Mouse (Mus musculus): ENCODE data around the gene Ccn5. TPM values are rescaled to one million over a fixed set of nuclear protein-coding genes. Genes with fewer than 3 reads are reported as not detected.
A peak's percentile ranks its signal among the peaks of the same experiment; 100 is the strongest.

Ccn5 gene
- 0.23 and 0.39 TPM in 2 replicates for polyA plus RNA-seq (2015; fragmentation: Nextera tagmentation; extraction: Ambion mirVana)

DNA sequence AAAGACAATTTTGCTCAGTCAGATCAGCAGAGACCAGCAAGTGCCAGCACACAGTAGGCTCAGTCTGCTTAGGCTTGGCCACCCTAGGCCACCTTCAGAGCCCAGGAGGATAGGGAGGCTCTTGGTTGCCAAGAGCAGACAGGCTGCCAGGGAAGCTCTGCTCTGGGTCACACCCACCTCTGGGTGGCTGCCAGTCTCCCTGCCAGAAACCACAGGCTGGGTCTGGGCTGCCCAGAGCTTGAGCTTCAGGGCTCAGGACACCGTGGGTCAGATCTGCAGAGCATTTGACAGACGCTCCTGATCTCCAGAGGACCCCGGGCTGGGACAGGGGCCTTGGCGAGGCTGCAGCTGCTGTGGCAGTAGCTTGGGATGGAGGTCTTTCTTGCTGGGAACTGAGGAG lies at the start of gene Ccn5:
TSS of gene Ccn5 (plus strand) at position 255 of the 400 bp plus-strand sequence.
- no peaks in the 10 kb centered on the region for H3K36me3 ChIP-seq (ENCODE audit: insufficient read depth, low read length)
- H3K27me3 ChIP-seq (ENCODE audit: insufficient read depth, low read length), result no peaks in the 10 kb centered on the region
- WGBS, result 68% methylated on average over 4 of the region's 4 CpGs
- no peaks in the 10 kb centered on the region for H3K9me3 ChIP-seq (ENCODE audit: low read length)
- H3K4me3 ChIP-seq (ENCODE audit: low read length), result no peak within 1 kb of the TSS
- no peak within 1 kb of the TSS for H3K9ac ChIP-seq (replicated peaks; ENCODE audit: low read length)
- H3K4me1 ChIP-seq (ENCODE audit: insufficient read depth, low read length), result peaks cover 9% of the 10 kb centered on the region; the same call in 1 of the 2 replicates
- no peak for ATAC-seq (ENCODE audit: low FRiP score, low TSS enrichment)
- no peak within 1 kb of the TSS for H3K4me2 ChIP-seq (replicated peaks; ENCODE audit: low read depth, low read length)
- no peak within 1 kb of the TSS for H3K27ac ChIP-seq (ENCODE audit: low read length)

DNA sequence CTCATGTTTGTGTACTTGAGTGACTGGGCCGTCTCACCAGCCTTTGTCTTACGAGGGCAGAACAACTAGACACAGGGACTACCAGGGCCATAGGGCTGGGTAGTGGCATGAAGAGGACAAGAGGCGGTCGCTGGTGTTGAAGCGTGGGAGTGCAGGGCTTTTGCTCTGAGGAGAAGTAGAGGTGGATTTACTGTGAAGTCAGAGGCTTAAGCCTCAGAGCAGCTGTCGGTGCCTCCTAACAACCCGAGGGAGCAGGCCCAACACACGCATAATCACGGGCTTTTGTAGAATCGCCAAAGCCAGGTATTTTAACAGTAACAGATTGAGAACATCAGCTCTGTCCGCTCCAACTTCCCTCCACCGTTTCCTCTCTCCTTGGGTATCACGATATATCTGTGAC lies 44.0 kb upstream of the Ccn5 start:
- Histone ChIP-seq H3K36me3 (ENCODE audit: insufficient read depth, low read length) (no peaks in the 10 kb centered on the region), H3K4me1 (ENCODE audit: insufficient read depth, low read length) (no peaks in the 10 kb centered on the region), H3K4me3 (ENCODE audit: low read length) (no peak overlapping the region), H3K9me3 (ENCODE audit: low read length) (no peaks in the 10 kb centered on the region), H3K27ac (ENCODE audit: low read length) (no peak overlapping the region), H3K4me2 (replicated peaks; ENCODE audit: low read depth, low read length) (no peak overlapping the region), H3K9ac (replicated peaks; ENCODE audit: low read length) (no peak overlapping the region), H3K27me3 (ENCODE audit: insufficient read depth, low read length) (no peaks in the 10 kb centered on the region)
- ATAC-seq (ENCODE audit: low FRiP score, low TSS enrichment), result no peak
- WGBS, result 20% methylated on average over 13 of the region's 13 CpGs

DNA sequence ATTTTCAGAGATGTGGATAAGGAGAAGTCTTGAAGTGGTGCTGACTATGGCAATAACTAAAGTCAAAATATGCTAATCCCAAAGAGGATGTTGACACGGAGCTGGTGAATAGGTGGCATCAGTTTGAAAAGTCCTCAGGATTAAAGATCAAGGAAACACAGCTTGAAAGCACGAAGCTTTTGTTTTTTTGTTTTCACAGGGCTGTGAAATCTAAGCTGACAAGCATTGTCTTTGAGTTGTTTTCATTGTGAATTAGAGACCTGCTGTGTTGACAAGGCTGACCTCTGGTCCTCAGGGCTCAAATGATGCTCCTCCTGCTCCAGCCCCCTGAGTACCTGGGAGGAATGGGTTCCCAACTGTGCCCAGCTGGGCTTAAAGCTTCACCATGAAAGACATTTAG lies 43.6 kb upstream of the Ccn5 start:
- Histone ChIP-seq H3K4me3 (ENCODE audit: low read length) (no peak overlapping the region), H3K27me3 (ENCODE audit: insufficient read depth, low read length) (no peaks in the 10 kb centered on the region), H3K9ac (replicated peaks; ENCODE audit: low read length) (no peak overlapping the region), H3K27ac (ENCODE audit: low read length) (no peak overlapping the region), H3K4me2 (replicated peaks; ENCODE audit: low read depth, low read length) (no peak overlapping the region), H3K9me3 (ENCODE audit: low read length) (no peaks in the 10 kb centered on the region), H3K4me1 (ENCODE audit: insufficient read depth, low read length) (no peaks in the 10 kb centered on the region), H3K36me3 (ENCODE audit: insufficient read depth, low read length) (no peaks in the 10 kb centered on the region)
- WGBS, result 5% methylated on average over 2 of the region's 2 CpGs
- no peak for ATAC-seq (ENCODE audit: low FRiP score, low TSS enrichment)

DNA sequence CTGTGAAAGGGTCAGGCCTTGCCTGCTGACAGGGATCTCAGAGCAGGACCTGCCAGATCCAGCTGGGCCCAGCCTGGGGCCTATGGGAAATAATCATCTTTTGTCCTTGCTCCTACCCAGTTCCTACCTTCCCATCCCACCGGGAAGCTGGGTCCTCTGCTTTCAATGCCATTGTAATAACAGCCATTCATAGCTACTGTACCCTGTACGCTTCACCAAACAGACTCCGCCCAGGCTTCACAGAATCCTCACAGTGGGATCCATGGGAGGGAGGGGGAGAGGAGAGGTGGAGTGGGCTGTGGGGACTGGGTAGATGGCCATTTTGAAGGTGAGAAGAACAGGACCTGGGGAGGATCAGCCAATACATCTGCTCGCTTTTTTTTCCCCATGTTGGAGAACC lies 41.8 kb upstream of the Ccn5 start:
- WGBS, result 73% methylated on average over 4 of the region's 4 CpGs
- Histone ChIP-seq H3K9ac (replicated peaks; ENCODE audit: low read length) (no peak overlapping the region), H3K4me2 (replicated peaks; ENCODE audit: low read depth, low read length) (no peak overlapping the region), H3K9me3 (ENCODE audit: low read length) (no peaks in the 10 kb centered on the region), H3K4me1 (ENCODE audit: insufficient read depth, low read length) (no peaks in the 10 kb centered on the region), H3K4me3 (ENCODE audit: low read length) (no peak overlapping the region), H3K27me3 (ENCODE audit: insufficient read depth, low read length) (no peaks in the 10 kb centered on the region), H3K27ac (ENCODE audit: low read length) (no peak overlapping the region), H3K36me3 (ENCODE audit: insufficient read depth, low read length) (no peaks in the 10 kb centered on the region)
- no peak for ATAC-seq (ENCODE audit: low FRiP score, low TSS enrichment)

DNA sequence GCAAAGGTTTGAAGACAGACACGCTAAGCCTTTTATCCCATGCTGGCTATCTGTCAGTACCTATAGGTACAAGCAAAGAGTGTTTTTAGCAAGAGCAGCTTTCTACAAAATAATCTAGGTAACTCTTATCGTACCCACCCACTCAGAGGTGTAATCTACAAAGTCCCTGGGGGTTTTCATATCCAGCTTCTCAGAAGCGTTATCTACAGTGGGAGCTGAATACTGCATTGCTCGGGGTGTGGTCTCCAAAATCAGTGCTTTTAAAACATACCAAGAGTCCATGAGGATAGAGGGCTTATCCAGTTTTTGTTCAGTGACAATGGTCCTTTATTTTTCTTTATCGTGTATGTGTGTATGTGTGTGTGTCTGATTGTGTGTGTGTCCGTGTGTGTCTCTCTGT lies 37.3 kb upstream of the Ccn5 start:
- WGBS, result 86% methylated on average over 6 of the region's 6 CpGs
- ATAC-seq (ENCODE audit: low FRiP score, low TSS enrichment), result no peak
- no peaks in the 10 kb centered on the region for H3K36me3 ChIP-seq (ENCODE audit: insufficient read depth, low read length)

DNA sequence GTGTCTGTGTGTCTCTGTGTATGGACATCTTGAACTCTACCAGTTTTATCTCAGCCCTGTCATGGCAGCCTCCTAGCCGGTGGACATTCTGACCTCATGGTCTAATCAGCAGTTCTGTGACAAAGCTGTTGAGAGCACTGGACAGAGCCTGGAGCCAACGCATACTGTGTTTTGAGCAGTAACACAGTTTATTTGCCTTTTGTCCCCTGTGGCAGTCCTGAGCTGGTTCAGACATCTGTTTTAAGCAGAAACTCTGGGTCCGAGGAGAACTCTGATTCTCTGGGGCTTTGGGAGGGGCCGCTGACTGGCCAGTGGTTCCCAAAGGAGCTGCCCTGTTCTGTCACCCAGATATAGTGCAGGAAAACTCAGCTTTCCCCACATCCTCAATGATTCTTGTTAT lies 36.8 kb upstream of the Ccn5 start:
- Histone ChIP-seq H3K4me3 (ENCODE audit: low read length) (no peak overlapping the region), H3K27ac (ENCODE audit: low read length) (no peak overlapping the region), H3K36me3 (ENCODE audit: insufficient read depth, low read length) (no peaks in the 10 kb centered on the region), H3K4me2 (replicated peaks; ENCODE audit: low read depth, low read length) (no peak overlapping the region), H3K9me3 (ENCODE audit: low read length) (no peaks in the 10 kb centered on the region), H3K4me1 (ENCODE audit: insufficient read depth, low read length) (no peaks in the 10 kb centered on the region), H3K9ac (replicated peaks; ENCODE audit: low read length) (no peak overlapping the region), H3K27me3 (ENCODE audit: insufficient read depth, low read length) (no peaks in the 10 kb centered on the region)
- 56% methylated on average over 4 of the region's 4 CpGs for WGBS
- no peak for ATAC-seq (ENCODE audit: low FRiP score, low TSS enrichment)

More for the DNA sequence above, 37.3 kb upstream of the Ccn5 start:
- Histone ChIP-seq H3K9me3 (ENCODE audit: low read length) (no peaks in the 10 kb centered on the region), H3K27ac (ENCODE audit: low read length) (no peak overlapping the region), H3K9ac (replicated peaks; ENCODE audit: low read length) (no peak overlapping the region), H3K4me3 (ENCODE audit: low read length) (no peak overlapping the region), H3K27me3 (ENCODE audit: insufficient read depth, low read length) (no peaks in the 10 kb centered on the region), H3K4me1 (ENCODE audit: insufficient read depth, low read length) (no peaks in the 10 kb centered on the region), H3K4me2 (replicated peaks; ENCODE audit: low read depth, low read length) (no peak overlapping the region)

DNA sequence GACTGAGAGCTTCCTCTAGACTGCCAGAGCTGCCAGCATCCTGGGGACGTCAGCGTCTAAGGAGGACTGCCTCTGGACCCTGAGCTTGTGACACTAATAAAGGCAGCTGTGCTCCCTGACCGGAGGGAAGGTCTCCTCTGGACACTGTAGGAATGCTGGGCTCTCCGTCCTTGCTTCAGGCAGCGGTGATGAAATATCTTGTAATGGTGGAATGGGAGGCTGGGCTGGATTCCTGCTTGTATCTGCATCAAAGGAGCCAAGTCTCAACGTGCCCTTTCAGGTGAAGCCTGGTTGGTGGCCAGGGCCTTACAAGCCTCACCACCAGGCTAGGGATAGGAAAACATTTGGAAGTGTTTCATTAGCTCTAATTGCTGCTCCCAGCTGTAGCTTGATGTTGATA lies 33.6 kb upstream of the Ccn5 start:
- no peaks in the 10 kb centered on the region for H3K36me3 ChIP-seq (ENCODE audit: insufficient read depth, low read length)
- no peak overlapping the region for H3K27ac ChIP-seq (ENCODE audit: low read length)
- no peak overlapping the region for H3K4me2 ChIP-seq (replicated peaks; ENCODE audit: low read depth, low read length)
- no peaks in the 10 kb centered on the region for H3K27me3 ChIP-seq (ENCODE audit: insufficient read depth, low read length)
- 85% methylated on average over 6 of the region's 6 CpGs for WGBS
- H3K4me1 ChIP-seq (ENCODE audit: insufficient read depth, low read length), result no peaks in the 10 kb centered on the region
- no peak overlapping the region for H3K4me3 ChIP-seq (ENCODE audit: low read length)
- H3K9ac ChIP-seq (replicated peaks; ENCODE audit: low read length), result no peak overlapping the region
- H3K9me3 ChIP-seq (ENCODE audit: low read length), result no peaks in the 10 kb centered on the region
- ATAC-seq (ENCODE audit: low FRiP score, low TSS enrichment), result no peak

DNA sequence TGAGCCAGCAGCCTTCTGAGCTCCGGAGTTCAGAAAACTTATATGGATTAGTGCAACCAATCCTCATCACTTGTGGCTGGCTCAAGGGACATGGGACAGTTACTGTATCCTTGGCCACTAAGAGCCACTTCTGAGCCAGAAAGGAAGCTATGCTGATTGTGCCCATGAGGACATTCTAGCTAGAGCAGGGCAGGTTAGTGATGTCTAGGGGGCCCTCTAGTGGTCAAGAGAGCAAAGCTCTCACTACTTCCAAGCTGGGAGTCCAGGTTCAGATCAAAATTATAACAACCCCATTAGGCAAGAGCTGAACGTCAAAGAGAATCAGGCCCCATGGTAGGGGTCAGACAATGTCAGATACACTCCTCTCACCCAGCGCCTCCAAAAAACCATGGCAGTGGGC lies 33.0 kb upstream of the Ccn5 start:
- no peaks in the 10 kb centered on the region for H3K9me3 ChIP-seq (ENCODE audit: low read length)
- 51% methylated on average over 3 of the region's 3 CpGs for WGBS
- H3K4me1 ChIP-seq (ENCODE audit: insufficient read depth, low read length), result no peaks in the 10 kb centered on the region
- H3K4me3 ChIP-seq (ENCODE audit: low read length), result no peak overlapping the region
- ATAC-seq (ENCODE audit: low FRiP score, low TSS enrichment), result peak; percentile 75
- no peak overlapping the region for H3K27ac ChIP-seq (ENCODE audit: low read length)
- no peaks in the 10 kb centered on the region for H3K27me3 ChIP-seq (ENCODE audit: insufficient read depth, low read length)
- H3K36me3 ChIP-seq (ENCODE audit: insufficient read depth, low read length), result no peaks in the 10 kb centered on the region
- no peak overlapping the region for H3K4me2 ChIP-seq (replicated peaks; ENCODE audit: low read depth, low read length)
- H3K9ac ChIP-seq (replicated peaks; ENCODE audit: low read length), result no peak overlapping the region

DNA sequence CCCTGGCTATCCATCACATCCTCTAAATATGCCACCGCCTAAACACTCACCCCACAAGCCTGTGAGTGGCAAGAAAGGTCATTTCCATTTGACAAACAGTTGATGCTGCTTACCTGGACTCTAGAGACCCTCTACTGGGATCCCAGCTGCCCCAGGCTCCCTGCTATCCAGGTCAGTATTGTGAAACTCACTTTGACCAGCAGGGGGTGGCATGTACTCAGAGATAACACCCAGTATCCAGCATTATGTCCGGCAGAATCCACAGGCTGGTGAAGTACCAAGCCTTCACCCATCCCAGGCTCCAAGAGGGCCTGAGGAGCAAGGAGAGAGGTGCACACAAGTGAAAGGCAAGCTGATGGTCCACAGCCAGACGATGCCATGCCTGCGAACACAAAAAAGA lies 32.2 kb upstream of the Ccn5 start:
- Histone ChIP-seq H3K27ac (ENCODE audit: low read length) (no peak overlapping the region), H3K9ac (replicated peaks; ENCODE audit: low read length) (no peak overlapping the region), H3K36me3 (ENCODE audit: insufficient read depth, low read length) (no peaks in the 10 kb centered on the region), H3K4me3 (ENCODE audit: low read length) (no peak overlapping the region), H3K4me2 (replicated peaks; ENCODE audit: low read depth, low read length) (no peak overlapping the region), H3K27me3 (ENCODE audit: insufficient read depth, low read length) (no peaks in the 10 kb centered on the region), H3K9me3 (ENCODE audit: low read length) (no peaks in the 10 kb centered on the region), H3K4me1 (ENCODE audit: insufficient read depth, low read length) (no peaks in the 10 kb centered on the region)
- ATAC-seq (ENCODE audit: low FRiP score, low TSS enrichment), result 0 out of 2 replicates have a peak, but pooled peaks have one; percentile 27
- WGBS, result 74% methylated on average over 4 of the region's 4 CpGs

DNA sequence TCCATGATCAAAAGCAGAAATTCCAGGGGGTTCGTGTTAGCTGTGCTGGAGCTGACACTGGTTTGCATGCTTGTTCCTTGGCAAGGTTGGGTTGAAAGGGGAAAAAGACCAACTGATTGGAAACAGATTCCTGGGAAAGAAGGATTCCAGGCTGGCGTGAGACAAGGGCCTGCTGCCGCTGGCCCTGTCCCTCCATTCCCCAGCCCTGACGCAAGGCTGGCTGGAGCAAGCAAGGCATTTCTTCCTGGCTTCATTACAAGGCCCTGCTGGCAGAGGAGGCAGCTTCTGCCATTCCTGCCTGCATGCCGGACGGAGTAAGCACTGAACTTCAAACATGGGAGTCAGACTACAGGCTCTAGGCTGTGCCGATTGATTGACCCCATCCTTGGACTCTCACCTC lies 22.2 kb upstream of the Ccn5 start:
- Histone ChIP-seq H3K27me3 (ENCODE audit: insufficient read depth, low read length) (no peaks in the 10 kb centered on the region), H3K27ac (ENCODE audit: low read length) (no peak overlapping the region), H3K4me1 (ENCODE audit: insufficient read depth, low read length) (no peaks in the 10 kb centered on the region), H3K9me3 (ENCODE audit: low read length) (no peaks in the 10 kb centered on the region), H3K4me2 (replicated peaks; ENCODE audit: low read depth, low read length) (no peak overlapping the region), H3K4me3 (ENCODE audit: low read length) (no peak overlapping the region), H3K9ac (replicated peaks; ENCODE audit: low read length) (no peak overlapping the region), H3K36me3 (ENCODE audit: insufficient read depth, low read length) (no peaks in the 10 kb centered on the region)
- no peak for ATAC-seq (ENCODE audit: low FRiP score, low TSS enrichment)
- 74% methylated on average over 7 of the region's 7 CpGs for WGBS

DNA sequence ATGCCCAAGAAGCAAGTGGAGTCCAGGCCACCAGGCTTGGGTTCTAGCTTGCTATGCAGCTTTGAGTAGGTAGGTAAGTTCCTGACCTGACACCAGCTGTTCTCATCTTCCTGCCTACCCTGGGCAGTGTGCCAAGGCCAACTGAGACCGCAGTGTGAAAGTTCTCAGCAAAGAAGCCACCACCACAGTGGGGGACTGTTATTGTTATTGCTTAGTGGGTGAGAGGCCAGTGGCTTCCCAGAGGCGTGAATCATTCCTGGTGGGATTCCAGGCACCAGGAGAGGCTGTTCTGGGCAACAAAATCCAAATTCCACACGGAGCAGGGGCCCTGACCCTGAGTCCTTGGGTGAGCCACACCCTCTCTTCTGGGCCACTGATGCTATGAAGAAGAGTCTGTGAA lies 19.8 kb upstream of the Ccn5 start:
- no peak overlapping the region for H3K9ac ChIP-seq (replicated peaks; ENCODE audit: low read length)
- no peak overlapping the region for H3K27ac ChIP-seq (ENCODE audit: low read length)
- ATAC-seq (ENCODE audit: low FRiP score, low TSS enrichment), result no peak
- H3K27me3 ChIP-seq (ENCODE audit: insufficient read depth, low read length), result no peaks in the 10 kb centered on the region
- H3K4me3 ChIP-seq (ENCODE audit: low read length), result no peak overlapping the region
- no peak overlapping the region for H3K4me2 ChIP-seq (replicated peaks; ENCODE audit: low read depth, low read length)
- H3K4me1 ChIP-seq (ENCODE audit: insufficient read depth, low read length), result no peaks in the 10 kb centered on the region
- no peaks in the 10 kb centered on the region for H3K36me3 ChIP-seq (ENCODE audit: insufficient read depth, low read length)
- H3K9me3 ChIP-seq (ENCODE audit: low read length), result no peaks in the 10 kb centered on the region
- WGBS, result 27% methylated on average over 3 of the region's 3 CpGs

Measured in kidney, embryonic 16.5 days (tissue).